Mouse (Mus musculus): ENCODE measurements at regions not wholly inside any gene's neighbourhood (a gene's known extent, or its start where the extent isn't known, plus 50 kb on each side); places are given as distances from the start of the nearest gene placed in this dataset.

DNA sequence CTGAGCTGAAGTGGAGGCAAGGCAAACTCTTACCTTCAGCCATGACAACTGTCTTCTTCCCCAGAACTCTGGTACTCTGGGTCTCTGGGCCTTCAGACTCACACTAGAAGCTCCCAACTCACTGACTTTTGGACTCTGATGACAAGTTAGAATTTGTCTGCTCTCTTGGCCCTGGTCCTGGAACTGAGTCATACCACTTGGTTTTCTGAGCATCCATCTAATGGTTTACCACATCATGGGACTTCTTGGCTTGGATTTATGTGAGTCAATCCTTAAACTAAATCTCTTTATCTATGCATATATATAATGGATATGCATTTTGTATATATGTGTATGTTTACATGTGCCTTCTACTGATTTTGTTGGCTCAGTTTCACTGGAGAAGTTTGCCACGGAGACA is 273.8 kb upstream of the Pkn2 start:
- H3K36me3 ChIP-seq, result no peaks in the 10 kb centered on the region
- no peak overlapping the region for H3K27ac ChIP-seq
- H3K27me3 ChIP-seq (ENCODE audit: insufficient read depth, poor library complexity, severe bottlenecking), result no peaks in the 10 kb centered on the region
- WGBS, result 93% methylated on average over 1 of the region's 1 CpGs
- DNase-seq (ENCODE audit: low spot score), result no peak
- no peaks in the 10 kb centered on the region for H3K4me1 ChIP-seq
- no peak overlapping the region for H3K4me3 ChIP-seq
- H3K9me3 ChIP-seq, result no peaks in the 10 kb centered on the region

- Histone ChIP-seq H3K9me3 (no peaks in the 10 kb centered on the region), H3K27me3 (ENCODE audit: insufficient read depth, poor library complexity, severe bottlenecking) (no peaks in the 10 kb centered on the region), H3K4me3 (no peak overlapping the region), H3K4me1 (no peaks in the 10 kb centered on the region), H3K36me3 (no peaks in the 10 kb centered on the region), H3K27ac (no peak overlapping the region)
- 61% methylated on average over 8 of the region's 8 CpGs for WGBS
- no peak for DNase-seq (ENCODE audit: low spot score)
Observed at GRCm38 (mm10) chr3:143147471-143147870, 265.7 kb upstream of the Pkn2 start.

GRCm38 (mm10) chr3:143138952-143139351 is 257.1 kb upstream of the Pkn2 start:
- Histone ChIP-seq H3K4me1 (no peaks in the 10 kb centered on the region), H3K36me3 (no peaks in the 10 kb centered on the region), H3K4me3 (no peak overlapping the region), H3K27me3 (ENCODE audit: insufficient read depth, poor library complexity, severe bottlenecking) (no peaks in the 10 kb centered on the region), H3K27ac (no peak overlapping the region), H3K9me3 (no peaks in the 10 kb centered on the region)
- 75% methylated on average over 3 of the region's 3 CpGs for WGBS
- DNase-seq (ENCODE audit: low spot score), result no peak

DNA sequence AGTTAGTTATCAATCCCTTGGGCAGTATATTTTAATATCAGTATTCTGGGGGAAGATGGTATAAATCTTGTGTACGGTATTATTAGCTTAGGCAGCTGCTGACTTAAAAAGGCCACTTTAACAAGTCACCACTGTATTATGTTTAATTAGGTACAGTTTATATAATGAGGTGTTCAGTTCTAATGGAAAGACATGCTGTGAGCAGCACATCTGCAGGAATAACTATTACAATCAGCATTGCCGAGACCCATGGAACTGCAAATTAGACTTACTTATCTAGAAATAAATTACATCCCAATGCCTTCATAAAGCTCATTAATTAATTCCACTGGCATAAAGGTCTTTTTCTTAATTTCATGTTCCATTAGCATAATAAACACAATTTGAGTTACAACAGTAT is 252.7 kb upstream of the Pkn2 start:
- Histone ChIP-seq H3K27ac (no peak overlapping the region), H3K4me1 (no peaks in the 10 kb centered on the region), H3K4me3 (no peak overlapping the region), H3K9me3 (no peaks in the 10 kb centered on the region), H3K27me3 (ENCODE audit: insufficient read depth, poor library complexity, severe bottlenecking) (no peaks in the 10 kb centered on the region), H3K36me3 (no peaks in the 10 kb centered on the region)
- no peak for DNase-seq (ENCODE audit: low spot score)
- WGBS, result 83% methylated on average over 2 of the region's 2 CpGs

- H3K36me3 ChIP-seq, result no peaks in the 10 kb centered on the region
- no peak for DNase-seq (ENCODE audit: low spot score)
- 78% methylated on average over 13 of the region's 13 CpGs for WGBS
- H3K27me3 ChIP-seq (ENCODE audit: insufficient read depth, poor library complexity, severe bottlenecking), result no peaks in the 10 kb centered on the region
- no peaks in the 10 kb centered on the region for H3K9me3 ChIP-seq
- H3K4me3 ChIP-seq, result no peak overlapping the region
- no peak overlapping the region for H3K27ac ChIP-seq
- H3K4me1 ChIP-seq, result peaks cover 17% of the 10 kb centered on the region; the same call in 1 of the 2 replicates
Observed at GRCm38 (mm10) chr3:143107733-143108291, 226.0 kb upstream of the Pkn2 start.

DNA sequence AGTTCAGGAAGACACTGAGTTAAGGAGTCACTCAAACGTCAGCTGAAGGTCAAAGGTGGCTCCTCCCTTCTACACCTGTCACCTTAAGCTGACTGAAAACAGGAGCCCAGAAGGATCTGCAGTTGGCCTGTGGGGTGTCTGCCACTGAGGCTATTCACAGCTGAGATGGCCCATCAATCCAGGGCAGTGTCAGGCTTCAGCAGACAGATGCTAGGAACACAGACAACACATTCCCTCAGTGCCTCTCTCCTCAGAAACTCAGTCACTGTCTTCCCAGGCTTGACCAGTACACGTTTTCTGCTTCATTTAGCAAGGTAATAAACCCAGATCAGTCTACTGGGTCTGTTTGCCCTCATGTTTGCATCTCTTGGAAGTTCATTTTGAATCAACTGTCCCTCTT is 222.9 kb upstream of the Pkn2 start:
- peaks cover 27% of the 10 kb centered on the region for H3K4me1 ChIP-seq
- H3K27me3 ChIP-seq (ENCODE audit: insufficient read depth, poor library complexity, severe bottlenecking), result no peaks in the 10 kb centered on the region
- DNase-seq (ENCODE audit: low spot score), result no peak
- no peak overlapping the region for H3K4me3 ChIP-seq
- no peak overlapping the region for H3K27ac ChIP-seq
- H3K9me3 ChIP-seq, result no peaks in the 10 kb centered on the region
- WGBS, result 24% methylated on average over 2 of the region's 2 CpGs
- no peaks in the 10 kb centered on the region for H3K36me3 ChIP-seq

GRCm38 (mm10) chr3:143103333-143103732 is 221.5 kb upstream of the Pkn2 start:
- WGBS, result 38% methylated on average over 3 of the region's 3 CpGs
- H3K27ac ChIP-seq, result peak overlapping the region; percentile 52; the same call in 1 of the 2 replicates
- H3K4me3 ChIP-seq, result no peak overlapping the region
- no peaks in the 10 kb centered on the region for H3K36me3 ChIP-seq
- no peak for DNase-seq (ENCODE audit: low spot score)
- peaks cover 6% of the 10 kb centered on the region; the same call in 1 of the 2 replicates for H3K27me3 ChIP-seq (ENCODE audit: insufficient read depth, poor library complexity, severe bottlenecking)
- H3K4me1 ChIP-seq, result peaks cover 27% of the 10 kb centered on the region
- no peaks in the 10 kb centered on the region for H3K9me3 ChIP-seq

DNA sequence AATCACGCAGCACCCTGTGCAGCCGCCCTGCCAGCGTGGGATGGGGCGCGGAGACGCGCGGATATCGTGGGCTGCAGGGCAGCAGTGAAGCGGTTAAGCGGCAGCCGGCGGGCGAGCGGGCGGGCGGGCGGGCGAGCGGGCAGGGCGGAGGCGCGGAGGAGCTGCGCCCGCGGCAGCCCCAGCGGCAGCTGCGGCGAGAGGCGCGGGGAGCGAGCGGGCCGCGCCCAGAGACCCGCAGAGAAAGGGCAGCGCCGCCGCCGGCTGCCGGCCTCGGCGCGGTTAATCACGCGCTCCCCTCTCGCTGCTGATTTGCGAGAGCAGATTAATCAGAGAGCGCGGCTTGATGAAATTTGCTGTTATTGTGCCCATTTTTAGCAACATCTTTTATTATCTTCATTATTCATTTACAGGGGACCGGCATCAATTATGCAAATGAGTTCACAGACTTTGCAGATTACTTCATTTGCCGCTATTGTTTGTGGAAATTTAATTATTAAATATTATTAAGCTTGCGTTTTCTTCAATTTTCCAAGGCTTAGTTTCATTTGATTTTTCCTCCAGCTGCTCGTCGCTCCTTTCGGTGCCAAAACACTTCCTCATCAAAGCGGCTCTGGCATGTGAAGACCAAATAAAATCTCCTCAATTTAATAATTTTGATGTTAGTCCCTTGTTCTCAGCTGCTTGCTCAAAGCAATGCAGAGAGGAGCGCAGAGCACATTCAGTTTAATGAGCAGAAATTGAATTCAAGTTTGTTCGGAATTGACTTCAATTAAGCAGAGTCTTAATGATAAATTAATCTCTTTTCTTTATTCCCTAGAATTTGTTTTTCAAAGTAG is 219.2 kb upstream of the Pkn2 start:
- WGBS, result 7% methylated on average over 59 of the region's 59 CpGs
- peak overlapping the region; percentile 88 for H3K27ac ChIP-seq

GRCm38 (mm10) chr3:143100203-143100602 is 218.4 kb upstream of the Pkn2 start:
- Histone ChIP-seq H3K27me3 (ENCODE audit: insufficient read depth, poor library complexity, severe bottlenecking) (peaks cover 6% of the 10 kb centered on the region; the same call in 1 of the 2 replicates), H3K36me3 (no peaks in the 10 kb centered on the region), H3K4me3 (peak overlapping the region; percentile 70), H3K27ac (peak overlapping the region; percentile 88; the same call in 1 of the 2 replicates), H3K9me3 (no peaks in the 10 kb centered on the region), H3K4me1 (peaks cover 23% of the 10 kb centered on the region)
- DNase-seq (ENCODE audit: low spot score), result no peak
- 78% methylated on average over 7 of the region's 7 CpGs for WGBS

More for the DNA sequence above, 219.2 kb upstream of the Pkn2 start:
- H3K9me3 ChIP-seq, result no peaks in the 10 kb centered on the region
- DNase-seq (ENCODE audit: low spot score), result no peak
- H3K27me3 ChIP-seq (ENCODE audit: insufficient read depth, poor library complexity, severe bottlenecking), result peaks cover 6% of the 10 kb centered on the region; the same call in 1 of the 2 replicates
- H3K4me1 ChIP-seq, result peaks cover 27% of the 10 kb centered on the region
- no peaks in the 10 kb centered on the region for H3K36me3 ChIP-seq
- peak overlapping the region; percentile 70 for H3K4me3 ChIP-seq

GRCm38 (mm10) chr3:143092206-143092605 is 210.4 kb upstream of the Pkn2 start:
- Histone ChIP-seq H3K27me3 (ENCODE audit: insufficient read depth, poor library complexity, severe bottlenecking) (no peaks in the 10 kb centered on the region), H3K9me3 (no peaks in the 10 kb centered on the region), H3K4me1 (peaks cover 23% of the 10 kb centered on the region), H3K4me3 (no peak overlapping the region), H3K27ac (peak overlapping the region; percentile 74; the same call in 1 of the 2 replicates), H3K36me3 (no peaks in the 10 kb centered on the region)
- 20% methylated on average over 4 of the region's 4 CpGs for WGBS
- DNase-seq (ENCODE audit: low spot score), result no peak

DNA sequence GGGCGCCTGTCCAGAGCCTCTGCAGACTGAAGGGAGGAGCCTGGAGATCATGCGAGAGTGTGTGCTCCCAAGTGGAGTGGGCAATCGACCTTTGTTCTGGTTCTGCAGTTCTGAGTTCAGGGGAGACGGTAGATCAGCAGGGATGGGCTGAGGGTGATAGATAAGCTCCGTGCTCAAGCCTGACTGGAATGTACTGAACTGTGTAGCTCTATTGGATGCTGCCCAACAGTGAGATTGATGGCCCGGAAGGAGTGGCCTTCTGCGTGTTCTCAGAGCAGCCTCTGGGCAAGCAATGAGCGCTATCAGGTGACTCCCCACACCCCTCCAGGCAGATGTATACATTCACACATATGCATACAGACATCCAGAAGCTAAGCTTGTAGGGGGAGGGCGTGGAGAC is 209.1 kb upstream of the Pkn2 start:
- DNase-seq (ENCODE audit: low spot score), result peak; percentile 79
- Histone ChIP-seq H3K27me3 (ENCODE audit: insufficient read depth, poor library complexity, severe bottlenecking) (no peaks in the 10 kb centered on the region), H3K27ac (peak overlapping the region; percentile 74)

GRCm38 (mm10) chr3:143090316-143090715 is 208.5 kb upstream of the Pkn2 start:
- Histone ChIP-seq H3K4me1 (peaks cover 23% of the 10 kb centered on the region), H3K4me3 (no peak overlapping the region), H3K36me3 (no peaks in the 10 kb centered on the region), H3K9me3 (no peaks in the 10 kb centered on the region), H3K27ac (peak overlapping the region; percentile 74), H3K27me3 (ENCODE audit: insufficient read depth, poor library complexity, severe bottlenecking) (no peaks in the 10 kb centered on the region)
- DNase-seq (ENCODE audit: low spot score), result no peak
- 83% methylated on average over 3 of the region's 3 CpGs for WGBS

More for the DNA sequence above, 209.1 kb upstream of the Pkn2 start:
- 32% methylated on average over 9 of the region's 9 CpGs for WGBS
- Histone ChIP-seq H3K4me1 (peaks cover 23% of the 10 kb centered on the region), H3K36me3 (no peaks in the 10 kb centered on the region), H3K9me3 (no peaks in the 10 kb centered on the region), H3K4me3 (0 out of 2 replicates have a peak overlapping the region, but pooled peaks have one; percentile 3)

- WGBS, result 71% methylated on average over 3 of the region's 3 CpGs
- Histone ChIP-seq H3K36me3 (no peaks in the 10 kb centered on the region), H3K27ac (no peak overlapping the region), H3K9me3 (no peaks in the 10 kb centered on the region), H3K4me3 (no peak overlapping the region), H3K4me1 (peaks cover 16% of the 10 kb centered on the region), H3K27me3 (ENCODE audit: insufficient read depth, poor library complexity, severe bottlenecking) (no peaks in the 10 kb centered on the region)
- no peak for DNase-seq (ENCODE audit: low spot score)
Observed at GRCm38 (mm10) chr3:143087786-143088185, 206.0 kb upstream of the Pkn2 start.
